Mouse (Mus musculus) Patski (cell line): ENCODE measurements at regions not wholly inside any gene's neighbourhood (a gene's known extent, or its start where the extent isn't known, plus 50 kb on each side); places are given as distances from the start of the nearest gene placed in this dataset.

Experiments used
- ATAC-seq: fragments of 100-300 bp; one replicate; pipeline ENCODE4 v1.8.0; 2021
- CTCF ChIA-PET: fragments of 350-600 bp; sonication (Branson Sonifier 250); formaldehyde crosslinking; loops from one replicate; lab custom pipeline; 2022; ENCODE audit warnings: inconsistent platforms; lab: Charles Lee
- POLR2A ChIA-PET: fragments of 350-600 bp; sonication (Branson Sonifier 250); formaldehyde crosslinking; loops from one replicate; lab custom pipeline; 2022; ENCODE audit warnings: antibody characterized with exemption, inconsistent platforms; lab: Charles Lee
- DNase-seq: peaks from one replicate; pipeline ENCODE4 v3.0.0-alpha.2; 2011; ENCODE audit warnings: low read depth, low spot score
- H3K27me3 ChIP-seq: fragments of 371-371 bp; one replicate; pipeline ENCODE4 v1.5.1; 2021
- CTCF ChIP-seq: fragments of 100-300 bp; IDR thresholded peaks from one replicate; pipeline ENCODE4 v1.5.1; 2021
- in situ Hi-C: fragments of 300-500 bp; cut with MboI; formaldehyde crosslinking; loops from 3 replicates; pipeline ENCODE4 v1.11.1; 2018; ENCODE audit warnings: low pct_unique_long_range_greater_than_20kb, mixed read lengths

DNA sequence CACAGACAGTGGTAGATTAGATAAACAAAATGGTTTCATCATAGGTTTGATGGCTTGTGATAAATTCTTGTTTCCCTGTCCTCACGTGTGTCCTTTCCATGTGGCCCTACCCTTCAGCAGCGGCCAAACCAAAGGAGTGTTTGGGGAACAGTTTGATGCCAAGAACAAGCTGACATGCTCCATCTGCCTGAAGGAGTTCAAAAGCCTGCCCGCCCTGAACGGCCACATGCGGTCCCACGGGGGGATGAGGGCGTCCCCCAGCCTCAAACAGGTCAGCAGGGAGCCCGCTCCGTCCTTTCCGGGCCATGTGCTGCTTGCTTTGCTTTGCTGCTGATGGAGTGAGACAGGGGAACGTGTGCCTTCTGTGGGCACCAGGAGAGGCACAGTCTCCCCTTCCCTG lies 51.0 kb upstream of the Mrps10 start:
- ChIA-PET POLR2A (no interaction called here), CTCF (interaction anchor here (0.8 kb wide), 1 partner anchor 12 kb away, joined by 3 read pairs; no protein-coding TSS in a partner anchor)
- in situ Hi-C loops = no loop called here
- H3K27me3 ChIP-seq = no peaks in the 10 kb centered on the region
- ATAC-seq = no peak
- no peak for TF ChIP-seq CTCF
- no peak for DNase-seq

DNA sequence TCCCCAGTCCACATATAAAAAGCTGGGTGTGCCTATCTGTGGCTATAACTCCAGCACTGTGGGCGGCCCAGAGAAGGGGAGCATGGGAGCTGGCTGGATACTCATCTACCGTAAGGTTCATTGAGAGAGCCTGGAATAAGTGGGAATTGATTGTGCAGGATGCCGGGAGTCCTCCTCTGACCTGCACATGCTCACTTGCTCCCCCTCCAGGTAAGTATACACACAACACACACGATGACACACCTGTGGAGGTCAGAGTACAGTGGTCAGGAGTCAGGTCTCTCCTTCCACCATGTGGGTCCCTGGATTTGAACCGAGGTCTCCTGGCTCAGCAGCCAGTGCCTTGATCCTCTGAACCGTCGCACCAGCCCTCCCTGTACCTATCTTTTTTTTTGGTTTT lies 55.5 kb upstream of the Mrps10 start:
- CTCF ChIA-PET = interaction anchor here (1.4 kb wide), 1 partner anchor 15 kb away, joined by 3 read pairs; no protein-coding TSS in a partner anchor
- no peak for TF ChIP-seq CTCF
- no peaks in the 10 kb centered on the region for H3K27me3 ChIP-seq
- in situ Hi-C loops = no loop called here
- ATAC-seq (no peak), DNase-seq (no peak)
- POLR2A ChIA-PET = interaction anchor here (0.7 to 0.9 kb wide), 2 partner anchors 12 to 279 kb away, joined by 6 to 9 read pairs; no protein-coding TSS in a partner anchor

- in situ Hi-C loops = no loop called here
- ATAC-seq (no peak), DNase-seq (no peak)
- no peaks in the 10 kb centered on the region for H3K27me3 ChIP-seq
- ChIA-PET POLR2A (no interaction called here), CTCF (no interaction called here)
- no peak for TF ChIP-seq CTCF
Measured at GRCm38 (mm10) chr17:47311272-47311671, 57.4 kb upstream of the Mrps10 start.

- no peak for ATAC-seq
- no peak for TF ChIP-seq CTCF
- no peak for DNase-seq
- H3K27me3 ChIP-seq = no peaks in the 10 kb centered on the region
- CTCF ChIA-PET = interaction anchor here (1.6 kb wide), 1 partner anchor 13 kb away, joined by 4 read pairs; no protein-coding TSS in a partner anchor
- in situ Hi-C loops = no loop called here
- POLR2A ChIA-PET = interaction anchor here (1.2 kb wide), 1 partner anchor 268 kb away, joined by 4 read pairs; no protein-coding TSS in a partner anchor
Measured at GRCm38 (mm10) chr17:47306027-47306761, 62.5 kb upstream of the Mrps10 start.

- POLR2A ChIA-PET = interaction anchor here (0.6 to 1.3 kb wide), 3 partner anchors 10 to 293 kb away, joined by 3 to 7 read pairs (median 4); no protein-coding TSS in a partner anchor
- in situ Hi-C loops = no loop called here
- DNase-seq = no peak
- no peak for TF ChIP-seq CTCF
- H3K27me3 ChIP-seq = no peaks in the 10 kb centered on the region
- ATAC-seq = no peak
- CTCF ChIA-PET = interaction anchor here (0.9 to 1.6 kb wide), 2 partner anchors 13 to 14 kb away, joined by 3 to 4 read pairs; no protein-coding TSS in a partner anchor
Measured at GRCm38 (mm10) chr17:47304463-47305199, 64.1 kb upstream of the Mrps10 start.

DNA sequence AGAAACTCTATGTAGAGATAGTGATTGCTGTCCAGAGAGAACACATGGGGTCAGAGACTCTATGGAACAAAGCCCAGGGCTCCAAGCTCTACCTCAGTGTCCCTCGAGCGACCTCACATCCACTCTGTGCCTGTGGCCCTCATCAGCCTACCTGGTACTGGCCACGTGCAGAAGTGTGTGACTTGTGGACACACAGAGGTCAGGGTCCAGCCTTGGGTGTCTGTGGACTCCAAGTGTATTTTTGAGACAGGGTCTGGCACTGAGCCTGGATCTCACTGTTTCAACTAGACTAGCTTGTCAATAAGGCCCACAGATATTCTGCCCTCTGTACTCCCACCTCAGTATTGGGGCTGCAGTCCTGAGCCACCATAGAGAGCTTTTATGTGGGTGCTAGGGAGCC lies 65.1 kb upstream of the Mrps10 start:
- ChIA-PET POLR2A (interaction anchor here (0.7 to 1.3 kb wide), 2 partner anchors 9 to 20 kb away, joined by 3 to 4 read pairs; no protein-coding TSS in a partner anchor), CTCF (interaction anchor here (0.7 to 1.6 kb wide), 2 partner anchors 15 to 73 kb away, joined by 3 to 4 read pairs; no protein-coding TSS in a partner anchor)
- ATAC-seq = no peak
- no peak for TF ChIP-seq CTCF
- in situ Hi-C loops = no loop called here
- no peaks in the 10 kb centered on the region for H3K27me3 ChIP-seq
- no peak for DNase-seq

- H3K27me3 ChIP-seq = no peaks in the 10 kb centered on the region
- in situ Hi-C loops = no loop called here
- POLR2A ChIA-PET = no interaction called here
- no peak for TF ChIP-seq CTCF
- no peak for DNase-seq
- ATAC-seq = no peak
- CTCF ChIA-PET = no interaction called here
Measured at GRCm38 (mm10) chr17:47298396-47298919, 70.2 kb upstream of the Mrps10 start.

- CTCF ChIA-PET = no interaction called here
- POLR2A ChIA-PET = no interaction called here
- H3K27me3 ChIP-seq = no peaks in the 10 kb centered on the region
- ATAC-seq (no peak), DNase-seq (no peak)
- in situ Hi-C loops = no loop called here
- TF ChIP-seq CTCF = no peak
Measured at GRCm38 (mm10) chr17:47297965-47298364, 70.7 kb upstream of the Mrps10 start.

- DNase-seq (no peak), ATAC-seq (no peak)
- CTCF ChIA-PET = interaction anchor here (0.9 kb wide), 1 partner anchor 31 kb away, joined by 3 read pairs; no protein-coding TSS in a partner anchor
- in situ Hi-C loops = no loop called here
- no peak for TF ChIP-seq CTCF
- POLR2A ChIA-PET = no interaction called here
- no peaks in the 10 kb centered on the region for H3K27me3 ChIP-seq
Measured at GRCm38 (mm10) chr17:47296709-47297450, 71.8 kb upstream of the Mrps10 start.
